Mouse (Mus musculus) limb, embryonic 12.5 days (tissue): ENCODE measurements around the gene Slc9a5. TPM values are rescaled to one million over a fixed set of nuclear protein-coding genes. Genes with fewer than 3 reads are reported as not detected.
A peak's percentile ranks its signal among the peaks of the same experiment; 100 is the strongest.

Experiments used
- ATAC-seq: fragments of 200-750 bp; cut with Nextera tagmentation; 2 replicates; pipeline ENCODE4 v1.8.0; 2017; ENCODE audit warnings: low read depth, moderate TSS enrichment; ENCODE audit not compliant: insufficient number of reproducible peaks, insufficient read depth, low FRiP score, low TSS enrichment
- H3K27ac ChIP-seq: fragments of 300-500 bp; sonication (generic); 2 replicates; pipeline ENCODE4 v1.5.1; 2016; ENCODE audit warnings: mild to moderate bottlenecking, moderate library complexity
- H3K27me3 ChIP-seq: fragments of 300-500 bp; sonication (generic); 2 replicates; pipeline ENCODE4 v1.6.1; 2016; ENCODE audit warnings: mild to moderate bottlenecking, moderate library complexity
- H3K36me3 ChIP-seq: fragments of 300-500 bp; sonication (generic); 2 replicates; pipeline ENCODE4 v1.6.1; 2016; ENCODE audit warnings: mild to moderate bottlenecking, moderate library complexity
- H3K4me1 ChIP-seq: fragments of 300-500 bp; sonication (generic); replicated peaks from 2 replicates; pipeline ENCODE4 v1.6.1; 2016
- H3K4me2 ChIP-seq: fragments of 300-500 bp; sonication (generic); 2 replicates; pipeline ENCODE4 v1.6.1; 2016; ENCODE audit warnings: mild to moderate bottlenecking, moderate library complexity
- H3K4me3 ChIP-seq: fragments of 300-500 bp; sonication (generic); replicated peaks from 2 replicates; pipeline ENCODE4 v1.5.1; 2016; ENCODE audit warnings: mild to moderate bottlenecking
- H3K9ac ChIP-seq: fragments of 300-500 bp; sonication (generic); replicated peaks from 2 replicates; pipeline ENCODE4 v1.6.1; 2016; ENCODE audit warnings: mild to moderate bottlenecking, moderate library complexity
- H3K9me3 ChIP-seq: fragments of 300-500 bp; sonication (generic); 2 replicates; pipeline ENCODE4 v1.6.1; 2016; ENCODE audit warnings: mild to moderate bottlenecking, moderate library complexity
- WGBS: fragments of 180-500 bp; shearing (Covaris S2); methylation state at CpG from one replicate; pipeline ENCODE4 v1.1.7; 2016; 5-methylcytosine and 5-hydroxymethylcytosine counted together
- polyA plus RNA-seq: library from polyadenylated mRNA; unstranded; fragments of >200 nt; fragmentation: Nextera tagmentation; extraction: Ambion mirVana; gene quantifications from 2 replicates; pipeline ENCODE4 v1.2.1, GENCODE M21; 2016

The Slc9a5 gene
- polyA plus RNA-seq, 1 experiment from 2014 or later, result 7.0 TPM

DNA sequence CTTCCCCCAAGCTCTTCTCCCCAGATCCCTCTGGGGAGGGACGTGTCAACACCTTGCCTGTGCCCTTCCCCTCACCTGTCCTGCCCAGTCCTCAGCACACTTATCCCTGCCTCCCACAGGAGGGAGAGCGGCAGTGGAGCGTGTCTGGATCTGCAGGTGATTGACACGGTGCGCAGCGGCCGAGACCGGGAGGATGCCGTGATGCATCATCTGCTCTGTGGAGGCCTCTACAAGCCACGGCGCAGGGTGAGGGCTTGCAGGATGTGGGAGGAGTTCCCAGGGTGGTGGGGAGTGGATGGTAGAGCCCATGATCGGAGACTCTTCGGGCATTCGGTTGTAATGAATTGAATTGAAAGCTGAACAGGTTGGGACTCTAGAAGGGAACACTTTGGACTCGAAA, 10.6 kb downstream of the Slc9a5 start:
- H3K4me2 ChIP-seq, result no peak overlapping the region
- H3K4me3 ChIP-seq, result no peak overlapping the region
- H3K27me3 ChIP-seq, result no peaks in the 10 kb centered on the region
- H3K4me1 ChIP-seq, result peaks cover 10% of the 10 kb centered on the region
- H3K27ac ChIP-seq, result no peak overlapping the region
- H3K9ac ChIP-seq, result 0 out of 2 replicates have a peak overlapping the region, but pooled peaks have one; percentile 23
- 71% methylated on average over 15 of the region's 15 CpGs for WGBS
- no peaks in the 10 kb centered on the region for H3K9me3 ChIP-seq
- peaks cover 55% of the 10 kb centered on the region for H3K36me3 ChIP-seq
- no peak for ATAC-seq

DNA sequence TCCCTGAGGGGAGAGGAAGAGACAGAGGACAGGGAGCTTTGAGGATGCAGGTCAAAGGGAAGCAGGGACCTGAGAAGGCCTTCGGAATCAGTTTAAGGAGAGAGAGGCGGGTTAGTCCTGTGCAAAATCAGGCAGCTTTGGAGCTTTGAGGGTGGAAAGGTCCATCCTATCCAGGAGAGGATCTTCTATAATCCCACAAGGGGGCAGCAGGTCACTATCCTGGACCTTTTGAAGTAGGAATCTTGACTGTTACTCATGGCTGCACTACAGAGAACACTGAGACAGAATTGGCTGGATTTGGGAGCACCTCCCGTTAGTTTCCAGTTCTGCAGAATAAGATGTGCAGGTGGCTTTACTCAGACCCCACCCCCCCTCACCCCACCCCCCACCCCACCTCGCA, 11.0 kb downstream of the Slc9a5 start:
- no peaks in the 10 kb centered on the region for H3K9me3 ChIP-seq
- no peak for ATAC-seq
- 35% methylated on average over 4 of the region's 4 CpGs for WGBS
- no peak overlapping the region for H3K27ac ChIP-seq
- no peak overlapping the region for H3K4me2 ChIP-seq
- peaks cover 59% of the 10 kb centered on the region for H3K36me3 ChIP-seq
- H3K4me1 ChIP-seq, result peaks cover 8% of the 10 kb centered on the region
- 0 out of 2 replicates have a peak overlapping the region, but pooled peaks have one; percentile 23 for H3K9ac ChIP-seq
- H3K27me3 ChIP-seq, result no peaks in the 10 kb centered on the region
- no peak overlapping the region for H3K4me3 ChIP-seq

GRCm38 (mm10) chr8:105361751-105362702, 13.4 kb downstream of the Slc9a5 start:
- no peak for ATAC-seq

DNA sequence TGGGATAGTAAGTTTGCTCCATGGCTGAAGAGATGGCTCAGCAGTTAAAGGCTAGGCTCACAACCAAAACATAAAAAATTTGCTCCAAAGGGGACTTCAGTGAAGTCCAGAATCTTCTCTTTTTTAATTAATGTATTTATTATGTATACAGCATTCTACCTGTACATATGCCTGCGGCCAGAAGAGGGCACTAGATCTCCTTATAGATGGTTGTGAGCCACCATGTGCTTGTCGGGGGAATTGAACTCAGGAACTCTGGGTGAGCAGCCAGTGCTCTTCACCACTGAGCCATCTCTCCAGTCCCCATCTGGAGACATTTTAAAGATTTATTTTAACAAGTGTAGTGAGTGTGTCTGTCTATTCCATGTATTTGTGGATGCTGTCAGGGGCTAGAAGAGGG, 18.5 kb downstream of the Slc9a5 start:
- WGBS, result 67% methylated on average over 2 of the region's 2 CpGs
- H3K36me3 ChIP-seq, result peaks cover 65% of the 10 kb centered on the region
- no peaks in the 10 kb centered on the region for H3K9me3 ChIP-seq
- H3K4me3 ChIP-seq, result no peak overlapping the region
- no peak overlapping the region for H3K9ac ChIP-seq
- no peak overlapping the region for H3K4me2 ChIP-seq
- H3K4me1 ChIP-seq, result no peaks in the 10 kb centered on the region
- H3K27me3 ChIP-seq, result no peaks in the 10 kb centered on the region
- no peak overlapping the region for H3K27ac ChIP-seq
- no peak for ATAC-seq

More at GRCm38 (mm10) chr8:105361751-105362702, 13.4 kb downstream of the Slc9a5 start:
- Histone ChIP-seq H3K4me3 (no peak overlapping the region), H3K36me3 (peaks cover 53% of the 10 kb centered on the region), H3K9ac (no peak overlapping the region), H3K4me1 (no peaks in the 10 kb centered on the region; the same call in 1 of the 2 replicates), H3K27me3 (no peaks in the 10 kb centered on the region), H3K4me2 (no peak overlapping the region), H3K9me3 (no peaks in the 10 kb centered on the region), H3K27ac (no peak overlapping the region)
- 81% methylated on average over 12 of the region's 12 CpGs for WGBS

DNA sequence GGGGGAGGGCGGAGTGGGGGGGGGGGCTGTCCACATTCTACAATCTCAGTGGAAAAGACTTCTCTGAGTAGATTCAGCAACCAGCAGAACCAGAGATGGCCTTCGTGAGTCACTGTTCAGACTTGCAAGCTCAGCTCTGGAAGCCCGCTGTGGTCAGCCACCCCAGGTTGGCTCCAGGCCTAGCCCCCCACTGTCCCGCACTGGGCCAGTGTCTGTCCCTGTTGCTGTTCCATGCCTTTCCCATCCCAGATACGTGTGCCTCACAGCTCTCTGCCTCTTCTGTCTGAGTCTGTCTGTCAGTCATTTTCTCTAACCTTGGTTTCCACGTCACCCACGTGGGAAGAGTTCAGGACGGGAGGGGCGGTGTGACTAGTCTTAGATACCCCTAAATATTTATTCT, 23.8 kb downstream of the Slc9a5 start:
- 78% methylated on average over 9 of the region's 9 CpGs for WGBS
- no peak overlapping the region for H3K9ac ChIP-seq
- ATAC-seq, result no peak
- H3K4me1 ChIP-seq, result no peaks in the 10 kb centered on the region; the same call in 1 of the 2 replicates
- H3K27me3 ChIP-seq, result no peaks in the 10 kb centered on the region; the same call in 1 of the 2 replicates
- H3K4me2 ChIP-seq, result no peak overlapping the region
- H3K9me3 ChIP-seq, result peaks cover 4% of the 10 kb centered on the region; the same call in 1 of the 2 replicates
- no peak overlapping the region for H3K4me3 ChIP-seq
- peaks cover 28% of the 10 kb centered on the region for H3K36me3 ChIP-seq
- no peak overlapping the region for H3K27ac ChIP-seq

DNA sequence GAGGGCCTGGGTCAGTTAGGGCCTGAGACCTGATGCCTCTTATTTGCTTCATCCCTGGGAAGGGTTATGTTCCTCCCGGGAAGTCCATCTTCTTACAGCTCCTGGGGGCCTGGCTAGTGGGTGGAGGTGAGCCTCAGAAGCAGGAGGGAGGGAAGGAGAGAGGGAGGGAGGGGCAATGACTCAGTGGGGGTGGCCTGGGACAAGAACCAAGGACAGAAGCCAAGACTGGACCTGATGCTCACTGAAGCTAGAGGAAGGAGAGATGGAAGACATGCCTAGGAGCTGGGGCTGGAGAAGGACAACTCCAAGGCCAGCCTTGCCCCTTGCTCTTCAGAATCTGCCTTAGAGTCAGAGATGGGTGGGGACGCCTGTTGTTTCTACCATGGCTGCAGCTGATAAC, 24.4 kb downstream of the Slc9a5 start, which contains the start of gene Plekhg4:
TSS of gene Plekhg4 (plus strand) at position 243 of the 400 bp plus-strand sequence.
- Histone ChIP-seq H3K36me3 (peaks cover 22% of the 10 kb centered on the region; the same call in 1 of the 2 replicates), H3K4me2 (peak within 1 kb of the TSS; percentile 55), H3K27ac (no peak within 1 kb of the TSS), H3K27me3 (no peaks in the 10 kb centered on the region; the same call in 1 of the 2 replicates), H3K4me3 (no peak within 1 kb of the TSS), H3K9ac (no peak within 1 kb of the TSS), H3K9me3 (peaks cover 4% of the 10 kb centered on the region; the same call in 1 of the 2 replicates), H3K4me1 (peaks cover 1% of the 10 kb centered on the region)
- 50% methylated on average over 2 of the region's 2 CpGs for WGBS
- ATAC-seq, result no peak

DNA sequence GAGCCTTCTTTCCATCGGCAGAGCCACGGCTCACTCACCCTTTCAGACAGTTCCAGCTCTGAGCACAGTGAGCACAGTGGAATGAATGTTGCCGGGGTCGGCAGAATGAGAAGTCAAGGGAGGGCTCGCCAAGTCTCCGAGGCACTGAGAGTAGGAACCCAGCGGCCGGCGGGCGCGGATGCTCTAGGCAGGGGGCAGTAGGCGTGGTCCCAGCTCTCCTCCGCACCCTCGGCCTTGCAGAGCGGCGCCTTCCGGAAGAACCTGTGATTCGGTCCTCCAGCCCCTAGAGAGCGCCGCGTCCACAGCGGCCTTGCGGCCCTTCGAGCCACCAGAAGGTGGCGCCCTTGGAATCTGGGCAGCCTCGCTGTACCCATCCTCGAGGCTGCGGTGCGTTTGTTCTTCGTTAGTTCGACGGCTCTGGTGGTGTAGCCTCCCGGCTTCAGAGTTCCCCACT, 25.9 kb downstream of the Slc9a5 start:
- 30% methylated on average over 33 of the region's 33 CpGs for WGBS
- peak overlapping the region; percentile 27 for H3K4me3 ChIP-seq
- H3K9ac ChIP-seq, result no peak overlapping the region; the same call in 1 of the 2 replicates

GRCm38 (mm10) chr8:105378673-105379072, 30.0 kb downstream of the Slc9a5 start:
- H3K9me3 ChIP-seq, result peaks cover 4% of the 10 kb centered on the region; the same call in 1 of the 2 replicates
- no peaks in the 10 kb centered on the region; the same call in 1 of the 2 replicates for H3K27me3 ChIP-seq
- H3K4me3 ChIP-seq, result no peak overlapping the region
- no peaks in the 10 kb centered on the region for H3K36me3 ChIP-seq
- WGBS, result 66% methylated on average over 19 of the region's 19 CpGs
- H3K27ac ChIP-seq, result peak overlapping the region; percentile 70
- ATAC-seq, result peak; percentile 56; the same call in 1 of the 2 replicates
- no peak overlapping the region; the same call in 1 of the 2 replicates for H3K9ac ChIP-seq
- peaks cover 13% of the 10 kb centered on the region for H3K4me1 ChIP-seq
- H3K4me2 ChIP-seq, result peak overlapping the region; percentile 8; the same call in 1 of the 2 replicates

More for the DNA sequence above, 25.9 kb downstream of the Slc9a5 start:
- ATAC-seq, result no peak
- no peak overlapping the region for H3K27ac ChIP-seq
- H3K9me3 ChIP-seq, result peaks cover 4% of the 10 kb centered on the region; the same call in 1 of the 2 replicates
- peaks cover 13% of the 10 kb centered on the region for H3K4me1 ChIP-seq
- H3K4me2 ChIP-seq, result peak overlapping the region; percentile 55
- no peaks in the 10 kb centered on the region; the same call in 1 of the 2 replicates for H3K27me3 ChIP-seq
- H3K36me3 ChIP-seq, result peaks cover 8% of the 10 kb centered on the region; the same call in 1 of the 2 replicates

DNA sequence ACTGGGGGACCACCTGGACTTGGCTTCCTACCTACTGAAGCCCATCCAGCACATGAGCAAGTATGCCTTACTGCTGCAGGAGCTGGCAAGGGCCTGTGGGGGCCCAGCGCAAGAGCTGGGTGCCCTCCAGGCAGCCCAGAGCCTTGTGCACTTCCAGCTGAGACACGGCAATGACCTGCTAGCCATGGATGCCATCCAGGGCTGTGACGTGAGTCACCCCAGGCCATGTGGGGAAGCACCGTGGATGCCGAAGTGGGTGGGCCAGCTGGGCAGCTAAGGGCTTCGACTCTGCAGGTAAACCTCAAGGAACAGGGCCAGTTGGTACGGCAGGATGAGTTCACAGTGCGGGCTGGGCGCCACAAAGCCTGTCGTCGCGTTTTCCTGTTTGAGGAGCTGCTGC, 31.7 kb downstream of the Slc9a5 start:
- Histone ChIP-seq H3K36me3 (no peaks in the 10 kb centered on the region), H3K27ac (no peak overlapping the region), H3K4me1 (peaks cover 13% of the 10 kb centered on the region), H3K9me3 (no peaks in the 10 kb centered on the region), H3K4me2 (no peak overlapping the region), H3K27me3 (no peaks in the 10 kb centered on the region), H3K9ac (no peak overlapping the region), H3K4me3 (no peak overlapping the region)
- ATAC-seq, result no peak
- WGBS, result 77% methylated on average over 12 of the region's 12 CpGs

DNA sequence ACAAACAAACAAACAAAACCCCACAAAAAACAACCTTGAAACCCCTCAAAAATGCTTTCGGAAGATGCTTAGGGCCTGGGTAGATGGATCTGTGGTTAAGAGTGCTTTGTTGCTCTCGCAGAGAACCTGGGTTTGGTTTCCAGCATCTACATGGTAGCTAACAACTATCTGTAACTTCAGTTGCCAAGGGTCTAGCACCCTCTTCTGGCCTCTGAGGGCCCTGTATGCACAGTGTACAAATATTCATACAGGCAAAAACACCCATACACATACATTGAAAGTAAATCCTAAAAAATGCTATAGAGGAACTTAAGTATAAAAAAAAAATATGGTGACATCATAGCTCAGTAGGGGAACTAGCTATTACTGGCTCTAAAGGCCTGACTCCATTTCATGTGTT, 35.4 kb downstream of the Slc9a5 start:
- Histone ChIP-seq H3K27ac (no peak overlapping the region), H3K4me3 (no peak overlapping the region), H3K9ac (no peak overlapping the region), H3K9me3 (no peaks in the 10 kb centered on the region), H3K36me3 (no peaks in the 10 kb centered on the region), H3K27me3 (no peaks in the 10 kb centered on the region), H3K4me2 (no peak overlapping the region), H3K4me1 (peaks cover 12% of the 10 kb centered on the region)
- no peak for ATAC-seq
- WGBS, result 95% methylated on average over 2 of the region's 2 CpGs

GRCm38 (mm10) chr8:105387151-105387550, 38.5 kb downstream of the Slc9a5 start:
- H3K4me1 ChIP-seq, result peaks cover 10% of the 10 kb centered on the region; the same call in 1 of the 2 replicates
- no peak overlapping the region for H3K4me3 ChIP-seq
- no peaks in the 10 kb centered on the region for H3K27me3 ChIP-seq
- H3K9me3 ChIP-seq, result no peaks in the 10 kb centered on the region
- no peak overlapping the region for H3K4me2 ChIP-seq
- no peak for ATAC-seq
- no peaks in the 10 kb centered on the region for H3K36me3 ChIP-seq
- 64% methylated on average over 1 of the region's 1 CpGs for WGBS
- H3K27ac ChIP-seq, result no peak overlapping the region
- no peak overlapping the region for H3K9ac ChIP-seq
